Comparison of ENCODE assay signal across 7 mouse cellular contexts in the genomic region with DNA sequence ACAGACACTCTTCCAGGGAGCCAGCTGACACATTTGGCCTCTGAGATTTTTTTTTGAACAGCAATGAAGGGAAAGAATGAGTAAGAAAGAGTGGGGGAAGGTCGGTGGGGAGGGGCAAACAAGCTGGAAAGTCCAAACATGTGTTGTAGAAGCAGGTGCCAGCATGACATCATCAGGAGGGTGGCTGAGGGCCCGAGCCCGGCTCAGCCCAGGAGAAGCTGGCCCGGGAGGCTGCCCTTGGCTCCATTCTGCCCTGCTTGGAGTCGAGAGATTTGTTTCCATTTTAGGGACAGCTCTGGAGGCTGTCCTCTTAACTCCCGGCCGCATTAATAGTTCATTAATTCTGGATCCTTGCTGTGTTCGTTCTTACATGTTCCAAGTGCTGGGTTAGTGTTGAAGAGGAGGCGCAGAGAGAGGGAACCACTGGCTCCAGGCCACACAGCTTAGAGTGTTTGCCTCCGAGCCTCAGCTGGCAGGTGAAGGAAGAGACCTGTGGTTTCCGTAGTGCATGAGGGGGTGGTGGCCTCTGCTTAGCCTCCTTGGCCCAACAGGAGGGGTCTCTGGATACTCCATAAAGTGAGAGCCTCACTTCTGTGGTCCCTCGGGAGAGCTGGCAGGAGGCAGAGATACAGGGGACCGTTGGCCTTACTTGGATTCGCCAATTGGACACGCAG.
DNase-seq lines count a peak whose midpoint lies in the region; TF ChIP-seq lines count a peak whose summit lies in the region.

No protein-coding gene starts in this region.

- no peak for TF ChIP-seq POLR2A in thymus, adult 2 months (IDR thresholded peaks at IDR 0.05; ENCODE audit: control insufficient read depth, extremely low read depth, insufficient read depth, low read length, poor library complexity)

- H3K4me1 ChIP-seq in thymus, adult 2 months (replicated peaks; ENCODE audit: control insufficient read depth, insufficient read depth, low read length): peaks cover 90% of the 10 kb centered on the region
- H3K4me1 ChIP-seq in brown adipose tissue, adult 24 weeks (ENCODE audit: control insufficient read depth, insufficient read depth, insufficient read length, low read length): peaks cover 87% of the 10 kb centered on the region

- peak; percentile 63 for DNase-seq in thymus, adult 2 months
- DNase-seq in thymus, adult 18-20 months: no peak
- peak; percentile 90 for DNase-seq in gastrocnemius, adult 2 months
- DNase-seq in induced T-regulatory cell, adult 2 months (ENCODE audit: low read depth): peak; percentile 87
- DNase-seq in lung, postnatal 14 days: peak; percentile 79
- no peak for DNase-seq in natural killer cell, adult 2 months (ENCODE audit: low spot score in 2 of 2)

- WGBS in thymus, adult 2 months: 26% methylated on average over 15 of the region's 15 CpGs

- TF ChIP-seq CTCF in thymus, adult 2 months (IDR thresholded peaks at IDR 0.05; ENCODE audit: borderline replicate concordance, control insufficient read depth, extremely low read depth, insufficient read depth, low read length, poor library complexity): 0 out of 2 replicates have a peak, but pooled peaks have one; percentile 15
- no peak for TF ChIP-seq CTCF in gastrocnemius, adult 2 months (IDR thresholded peaks at IDR 0.05)

- intact Hi-C loops in gastrocnemius, adult 2 months (cut with DNase I): loop anchor here (2.0 kb wide), 1 partner anchor 42 kb away; no protein-coding TSS in a partner anchor

- peak overlapping the region; percentile 7; the same call in 1 of the 2 replicates for H3K4me3 ChIP-seq in thymus, adult 2 months (ENCODE audit: control insufficient read depth, insufficient read depth, low read length)
- H3K4me3 ChIP-seq in brown adipose tissue, adult 24 weeks (ENCODE audit: insufficient read depth, low read depth, low read length): no peak overlapping the region
- peak overlapping the region; percentile 54 for H3K4me3 ChIP-seq in gastrocnemius, adult 2 months

- no peaks in the 10 kb centered on the region for H3K36me3 ChIP-seq in thymus, adult 2 months (ENCODE audit: control insufficient read depth, insufficient read depth, low read length)

- H3K27me3 ChIP-seq in thymus, adult 2 months (ENCODE audit: control insufficient read depth, insufficient read depth, low read length): no peaks in the 10 kb centered on the region

- H3K27ac ChIP-seq in thymus, adult 2 months (ENCODE audit: control insufficient read depth, insufficient read depth, low read length): peak overlapping the region; percentile 84
- H3K27ac ChIP-seq in brown adipose tissue, adult 24 weeks (replicated peaks; ENCODE audit: low read depth, low read length): peak overlapping the region; percentile 75
- H3K27ac ChIP-seq in gastrocnemius, adult 2 months: peak overlapping the region; percentile 82

Comparison
In these comparisons a context has a peak if more than half of its experiments do, and no peak if none do; other contexts are left out.
1. DNase-seq: peak in thymus, adult 2 months (single experiment), gastrocnemius, adult 2 months (single experiment), induced T-regulatory cell, adult 2 months (single experiment) and lung, postnatal 14 days (single experiment); none in thymus, adult 18-20 months (0 of 2) and natural killer cell, adult 2 months (0 of 2).
2. Peak in every context shown above with its lines, with median percentiles within 50 percentile points of each other: H3K27ac ChIP-seq.